Mouse (Mus musculus): ENCODE results near the gene Ttll5. TPM values are rescaled to one million over a fixed set of nuclear protein-coding genes. Genes with fewer than 3 reads are reported as not detected.
A peak's percentile ranks its signal among the peaks of the same experiment; 100 is the strongest.

Ttll5 gene
- total RNA-seq, 1 experiment from 2014 or later, result 23.3 TPM

- peak; percentile 91 for ATAC-seq (replicated peaks; ENCODE audit: low read depth, poor library complexity, severe bottlenecking)
Measured at GRCm38 (mm10) chr12:86079202-86079667, 254.8 kb downstream of the Ttll5 start.

- ATAC-seq (replicated peaks; ENCODE audit: low read depth, poor library complexity, severe bottlenecking), result 0 out of 2 replicates have a peak, but pooled peaks have one; percentile 21
Measured at GRCm38 (mm10) chr12:86082481-86083012, 258.1 kb downstream of the Ttll5 start, which contains the start of gene Ift43. Gene Ift43 (plus strand): TSS chr12:86082541.

GRCm38 (mm10) chr12:86085873-86086272, 261.4 kb downstream of the Ttll5 start:
- no peak for ATAC-seq (replicated peaks; ENCODE audit: low read depth, poor library complexity, severe bottlenecking)

GRCm38 (mm10) chr12:86086550-86086949, 262.1 kb downstream of the Ttll5 start:
- ATAC-seq (replicated peaks; ENCODE audit: low read depth, poor library complexity, severe bottlenecking), result no peak

GRCm38 (mm10) chr12:86088042-86088441, 263.6 kb downstream of the Ttll5 start:
- ATAC-seq (replicated peaks; ENCODE audit: low read depth, poor library complexity, severe bottlenecking), result no peak

GRCm38 (mm10) chr12:86090764-86091163, 266.3 kb downstream of the Ttll5 start:
- no peak for ATAC-seq (replicated peaks; ENCODE audit: low read depth, poor library complexity, severe bottlenecking)

GRCm38 (mm10) chr12:86091601-86092132, 267.2 kb downstream of the Ttll5 start:
- ATAC-seq (replicated peaks; ENCODE audit: low read depth, poor library complexity, severe bottlenecking), result no peak

- ATAC-seq (replicated peaks; ENCODE audit: low read depth, poor library complexity, severe bottlenecking), result no peak
Measured at GRCm38 (mm10) chr12:86094075-86094474, 269.6 kb downstream of the Ttll5 start.

- ATAC-seq (replicated peaks; ENCODE audit: low read depth, poor library complexity, severe bottlenecking), result no peak
Measured at GRCm38 (mm10) chr12:86095806-86096205, 271.3 kb downstream of the Ttll5 start.

- ATAC-seq (replicated peaks; ENCODE audit: low read depth, poor library complexity, severe bottlenecking), result no peak
Measured at GRCm38 (mm10) chr12:86097781-86098180, 273.3 kb downstream of the Ttll5 start.

GRCm38 (mm10) chr12:86100711-86101110, 276.3 kb downstream of the Ttll5 start:
- ATAC-seq (replicated peaks; ENCODE audit: low read depth, poor library complexity, severe bottlenecking), result no peak

GRCm38 (mm10) chr12:86102686-86103085, 278.2 kb downstream of the Ttll5 start:
- ATAC-seq (replicated peaks; ENCODE audit: low read depth, poor library complexity, severe bottlenecking), result no peak

GRCm38 (mm10) chr12:86103391-86103790, 278.9 kb downstream of the Ttll5 start:
- no peak for ATAC-seq (replicated peaks; ENCODE audit: low read depth, poor library complexity, severe bottlenecking)

GRCm38 (mm10) chr12:86103852-86104251, 279.4 kb downstream of the Ttll5 start:
- ATAC-seq (replicated peaks; ENCODE audit: low read depth, poor library complexity, severe bottlenecking), result no peak

GRCm38 (mm10) chr12:86104297-86104696, 279.8 kb downstream of the Ttll5 start:
- ATAC-seq (replicated peaks; ENCODE audit: low read depth, poor library complexity, severe bottlenecking), result no peak

GRCm38 (mm10) chr12:86105546-86105945, 281.1 kb downstream of the Ttll5 start:
- ATAC-seq (replicated peaks; ENCODE audit: low read depth, poor library complexity, severe bottlenecking), result no peak

GRCm38 (mm10) chr12:86106086-86106485, 281.6 kb downstream of the Ttll5 start:
- no peak for ATAC-seq (replicated peaks; ENCODE audit: low read depth, poor library complexity, severe bottlenecking)

- no peak for ATAC-seq (replicated peaks; ENCODE audit: low read depth, poor library complexity, severe bottlenecking)
Measured at GRCm38 (mm10) chr12:86107645-86108044, 283.2 kb downstream of the Ttll5 start.

GRCm38 (mm10) chr12:86109531-86109930, 285.1 kb downstream of the Ttll5 start:
- ATAC-seq (replicated peaks; ENCODE audit: low read depth, poor library complexity, severe bottlenecking), result no peak

- 0 out of 2 replicates have a peak, but pooled peaks have one; percentile 60 for ATAC-seq (replicated peaks; ENCODE audit: low read depth, poor library complexity, severe bottlenecking)
Measured at GRCm38 (mm10) chr12:86110637-86111036, 286.2 kb downstream of the Ttll5 start.
